Mouse (Mus musculus): ENCODE data around the gene Gm10717.
"Not testable (repeated sequence)": the region's sequence is repeated elsewhere in the genome, so short reads cannot be mapped to it uniquely, and the experiment has no call there.

Gm10717 gene

GRCm38 (mm10) chr9:3025653-3026052, 436 bp downstream of the Gm10717 start:
- DNase-seq (ENCODE audit: low spot score): not testable (repeated sequence)

- not testable (repeated sequence) for DNase-seq (ENCODE audit: low spot score)
Measured at GRCm38 (mm10) chr9:3026136-3026535, 919 bp downstream of the Gm10717 start.

GRCm38 (mm10) chr9:3026741-3027140, 1.5 kb downstream of the Gm10717 start:
- not testable (repeated sequence) for DNase-seq (ENCODE audit: low spot score)

GRCm38 (mm10) chr9:3027200-3027599, 2.0 kb downstream of the Gm10717 start:
- peak; percentile 74 for DNase-seq (ENCODE audit: low spot score)

GRCm38 (mm10) chr9:3029276-3030000, 4.2 kb downstream of the Gm10717 start:
- DNase-seq (ENCODE audit: low spot score): not testable (repeated sequence)

GRCm38 (mm10) chr9:3030677-3031318, 5.6 kb downstream of the Gm10717 start:
- peak; percentile 97 for DNase-seq (ENCODE audit: low spot score)

- DNase-seq (ENCODE audit: low spot score): not testable (repeated sequence)
Measured at GRCm38 (mm10) chr9:3034299-3034698, 9.1 kb downstream of the Gm10717 start, which contains the start of gene Gm17535. Gm17535 (plus strand) TSS chr9:3034599.

- DNase-seq (ENCODE audit: low spot score): not testable (repeated sequence)
Measured at GRCm38 (mm10) chr9:3036577-3036976, 11.4 kb downstream of the Gm10717 start, which contains the start of gene Gm10715. Gm10715 (plus strand) TSS chr9:3036877.

GRCm38 (mm10) chr9:3038161-3038560, 12.9 kb downstream of the Gm10717 start:
- DNase-seq (ENCODE audit: low spot score): not testable (repeated sequence)
